Mouse (Mus musculus) v-Abl transformed pro-B cells (cell line): ENCODE measurements at regions not wholly inside any gene's neighbourhood (a gene's known extent, or its start where the extent isn't known, plus 50 kb on each side); places are given as distances from the start of the nearest gene placed in this dataset.

Experiments
- in situ Hi-C, 2 experiments: fragments of 400-800 bp; cut with MboI; formaldehyde crosslinking; loops; one replicate each; pipeline ENCODE4 v1.15.1; 2025; ENCODE audit not compliant: unreplicated experiment in 2 of 2

- in situ Hi-C loops, result loop anchor here (10.0 to 25.0 kb wide), 2 partner anchors 315 to 622 kb away; partner anchors contain the start of gene Runx1 (in 1 of the 2)
These were observed 144.2 kb downstream of the Setd4 start for GRCm38 (mm10) chr16:93459497-93460240.

GRCm38 (mm10) chr16:93458598-93459496 is 145.0 kb downstream of the Setd4 start:
- in situ Hi-C loops, result loop anchor here (10.0 to 25.0 kb wide), 2 partner anchors 314 to 622 kb away; partner anchors contain the start of gene Runx1 (in 1 of the 2)

- in situ Hi-C loops, result loop anchor here (10.0 to 25.0 kb wide), 2 partner anchors 313 to 621 kb away; partner anchors contain the start of gene Runx1 (in 1 of the 2)
These were observed 145.8 kb downstream of the Setd4 start for GRCm38 (mm10) chr16:93458011-93458585.

GRCm38 (mm10) chr16:93456706-93457425 is 147.0 kb downstream of the Setd4 start:
- in situ Hi-C loops, result loop anchor here (10.0 to 25.0 kb wide), 2 partner anchors 312 to 620 kb away; partner anchors contain the start of gene Runx1 (in 1 of the 2)

GRCm38 (mm10) chr16:93454080-93454997 is 149.5 kb downstream of the Setd4 start:
- in situ Hi-C loops, result loop anchor here (5.0 to 25.0 kb wide), 7 partner anchors 142 to 887 kb away; partner anchors contain the start of gene Runx1 (in 1 of the 2)

GRCm38 (mm10) chr16:93453056-93453455 is 150.8 kb downstream of the Setd4 start:
- in situ Hi-C loops, result loop anchor here (5.0 to 25.0 kb wide), 7 partner anchors 141 to 886 kb away; partner anchors contain the start of gene Runx1 (in 1 of the 2)

GRCm38 (mm10) chr16:93450896-93451295 is 153.0 kb downstream of the Setd4 start:
- in situ Hi-C loops, result loop anchor here (5.0 to 25.0 kb wide), 7 partner anchors 139 to 884 kb away; partner anchors contain the start of gene Runx1 (in 1 of the 2)

- in situ Hi-C loops, result loop anchor here (5.0 to 25.0 kb wide), 8 partner anchors 135 to 883 kb away; partner anchors contain the start of gene Runx1 (in 1 of the 2)
These were observed 153.9 kb downstream of the Setd4 start for GRCm38 (mm10) chr16:93449925-93450324.

- in situ Hi-C loops, result loop anchor here in 1 of 2 experiments (10.0 kb wide), 1 partner anchor 133 kb away; no protein-coding TSS in a partner anchor
These were observed 155.7 kb downstream of the Setd4 start for GRCm38 (mm10) chr16:93448124-93448523.

- in situ Hi-C loops, result loop anchor here in 1 of 2 experiments (10.0 kb wide), 1 partner anchor 132 kb away; no protein-coding TSS in a partner anchor
These were observed 156.9 kb downstream of the Setd4 start for GRCm38 (mm10) chr16:93446970-93447369.

- in situ Hi-C loops, result loop anchor here in 1 of 2 experiments (10.0 kb wide), 1 partner anchor 131 kb away; no protein-coding TSS in a partner anchor
These were observed 157.7 kb downstream of the Setd4 start for GRCm38 (mm10) chr16:93446206-93446605.

- in situ Hi-C loops, result loop anchor here in 1 of 2 experiments (10.0 kb wide), 1 partner anchor 128 kb away; no protein-coding TSS in a partner anchor
These were observed 161.0 kb downstream of the Setd4 start for GRCm38 (mm10) chr16:93442837-93443236.

GRCm38 (mm10) chr16:93437608-93438425 is 166.0 kb downstream of the Setd4 start:
- in situ Hi-C loops, result no loop called here

- in situ Hi-C loops, result no loop called here
These were observed 167.1 kb downstream of the Setd4 start for GRCm38 (mm10) chr16:93436732-93437131.

- in situ Hi-C loops, result no loop called here
These were observed 172.5 kb downstream of the Setd4 start for GRCm38 (mm10) chr16:93431316-93431715.

GRCm38 (mm10) chr16:93429324-93429781 is 174.5 kb downstream of the Setd4 start:
- in situ Hi-C loops, result no loop called here

- in situ Hi-C loops, result no loop called here
These were observed 176.6 kb downstream of the Setd4 start for GRCm38 (mm10) chr16:93427264-93427663.
